Mouse (Mus musculus): ENCODE data around the gene Slc16a12.
"Not testable (repeated sequence)": the region's sequence is repeated elsewhere in the genome, so short reads cannot be mapped to it uniquely, and the experiment has no call there.

Slc16a12 gene

DNA sequence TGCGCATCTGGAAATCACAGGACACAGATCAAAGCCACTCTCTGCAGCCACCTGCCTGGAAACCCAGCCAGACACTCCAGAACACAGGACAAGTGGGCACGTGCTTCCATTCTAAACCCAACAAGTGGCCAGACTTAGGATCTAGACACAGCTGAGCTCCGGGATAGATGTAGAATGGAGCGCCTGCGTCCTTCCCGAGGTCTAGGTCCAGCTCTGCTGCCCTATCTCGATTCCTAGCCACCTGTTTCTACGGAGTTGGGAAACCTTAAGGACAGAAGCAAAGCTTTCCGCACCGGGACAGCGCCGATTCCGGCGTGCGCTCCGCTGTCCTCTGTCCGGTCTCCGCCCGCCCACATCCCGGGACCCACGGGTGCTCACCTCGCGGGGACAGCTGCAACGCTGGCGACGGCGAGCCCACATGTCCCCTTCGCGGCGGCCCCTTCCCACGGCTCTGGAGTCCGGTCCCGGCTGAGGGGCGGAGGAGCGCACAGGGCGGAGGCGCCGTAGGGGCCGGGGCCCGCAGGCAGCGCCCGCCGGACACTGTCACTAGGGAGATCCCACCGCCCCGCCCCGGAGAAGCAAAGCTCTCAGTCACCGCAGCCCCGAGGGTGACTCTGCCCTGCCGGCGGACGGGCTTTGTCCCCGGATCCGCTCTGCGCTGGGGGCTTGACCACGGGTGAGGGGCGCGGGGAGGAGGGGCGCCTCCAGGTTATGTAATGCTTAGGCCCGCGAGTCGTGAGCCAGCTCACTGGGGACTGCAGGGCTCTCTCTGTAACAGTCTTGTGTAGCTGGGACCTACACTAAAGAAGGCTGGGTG, at the start of gene Slc16a12:
Slc16a12 (minus strand) TSS at position 602 of the 817 bp plus-strand sequence.
- peak; percentile 20 to 27 for DNase-seq

DNA sequence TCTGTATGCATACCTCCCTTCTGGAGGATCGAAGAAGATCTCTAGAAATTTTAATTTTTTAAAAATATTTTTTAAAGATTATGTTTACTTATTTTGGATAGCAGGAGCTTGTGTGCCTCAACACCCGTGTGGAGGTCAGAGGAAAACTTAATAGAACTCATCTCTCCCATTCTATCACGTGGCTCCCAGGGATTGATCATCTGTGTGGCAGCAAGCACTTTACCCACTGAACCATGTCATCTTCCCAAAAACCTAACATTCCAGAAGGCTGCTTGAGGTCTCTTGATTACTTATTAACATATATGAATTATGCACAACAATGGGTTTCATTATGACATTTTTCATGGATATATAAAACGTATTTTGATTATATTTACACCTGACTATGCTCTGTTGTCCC, 49.3 kb upstream of the Slc16a12 start:
- no peak for DNase-seq

DNA sequence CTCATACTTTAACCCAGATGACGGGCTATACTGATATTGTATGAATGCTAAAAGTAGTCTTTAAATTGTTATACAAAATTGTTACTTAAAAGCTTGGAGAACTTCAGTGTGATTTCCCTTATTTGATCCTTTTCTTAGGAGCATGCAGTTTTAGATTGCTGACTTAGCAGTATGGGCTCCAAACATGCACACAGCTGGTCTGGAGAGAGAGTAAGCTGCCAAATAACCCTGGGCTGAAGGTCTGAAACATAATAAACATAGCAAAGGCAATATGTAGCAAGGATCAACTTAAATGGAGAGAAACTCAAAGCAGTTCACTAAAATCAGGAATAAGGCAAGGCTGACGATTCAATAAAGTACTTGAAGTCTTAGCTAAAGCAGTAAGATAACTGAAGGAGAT, 35.4 kb upstream of the Slc16a12 start:
- DNase-seq = no peak

DNA sequence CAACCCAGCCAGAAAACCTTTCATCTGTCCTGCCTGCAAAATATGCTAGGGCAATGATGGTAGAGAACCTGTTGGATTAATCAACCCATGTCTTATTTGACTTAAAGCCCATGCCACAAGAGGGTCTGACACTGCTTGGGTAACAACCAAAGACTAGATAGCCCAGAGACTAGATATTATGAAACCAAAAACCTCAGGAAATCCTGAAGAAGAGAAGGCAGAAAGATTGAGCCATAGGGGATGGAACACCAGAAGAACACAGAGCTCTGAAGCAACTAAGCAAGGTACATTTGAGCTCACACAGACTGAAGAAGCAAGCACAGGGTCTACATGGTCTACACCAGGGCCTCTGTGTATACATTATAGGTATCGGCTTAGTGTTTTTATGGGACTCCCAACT, 31.9 kb upstream of the Slc16a12 start:
- DNase-seq = no peak

DNA sequence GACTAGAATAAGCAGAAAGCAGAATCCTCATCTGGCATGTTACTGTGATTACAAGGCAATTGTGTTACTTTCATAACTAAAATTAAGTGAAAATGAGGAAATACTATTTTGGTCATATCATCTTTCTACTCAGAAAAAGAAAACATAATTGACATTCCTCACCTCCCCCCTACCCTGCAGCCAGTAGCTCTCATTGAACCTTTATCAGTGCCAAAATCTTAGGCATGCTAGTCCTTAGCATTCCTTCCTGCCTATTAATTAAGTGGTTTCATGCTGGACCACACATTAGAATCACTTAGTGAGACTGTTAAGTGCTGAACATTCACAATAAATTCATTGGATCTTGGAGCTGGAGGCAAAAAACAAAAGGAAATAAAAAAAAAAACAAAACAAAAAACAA, 31.0 kb upstream of the Slc16a12 start:
- no peak for DNase-seq

DNA sequence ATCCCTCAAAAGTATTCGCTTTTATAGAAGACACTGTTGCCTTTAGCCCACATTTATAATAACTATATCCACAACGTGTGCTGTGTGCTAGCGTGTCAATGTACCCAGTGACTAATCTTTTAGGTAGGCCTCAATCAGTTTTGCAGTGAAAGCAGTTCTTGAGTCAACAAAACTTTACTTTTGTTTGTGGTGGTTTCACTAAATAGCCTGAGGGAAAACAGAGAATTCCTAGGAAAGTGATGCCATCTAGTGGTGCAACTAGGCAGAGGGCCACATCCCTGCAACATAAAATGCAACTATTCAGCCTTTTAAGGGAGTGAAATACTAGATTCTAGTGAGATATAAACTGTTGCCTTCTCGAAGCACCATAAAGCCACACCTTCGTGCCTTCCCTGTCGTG, 25.7 kb upstream of the Slc16a12 start:
- DNase-seq = peak; percentile 69 to 77

DNA sequence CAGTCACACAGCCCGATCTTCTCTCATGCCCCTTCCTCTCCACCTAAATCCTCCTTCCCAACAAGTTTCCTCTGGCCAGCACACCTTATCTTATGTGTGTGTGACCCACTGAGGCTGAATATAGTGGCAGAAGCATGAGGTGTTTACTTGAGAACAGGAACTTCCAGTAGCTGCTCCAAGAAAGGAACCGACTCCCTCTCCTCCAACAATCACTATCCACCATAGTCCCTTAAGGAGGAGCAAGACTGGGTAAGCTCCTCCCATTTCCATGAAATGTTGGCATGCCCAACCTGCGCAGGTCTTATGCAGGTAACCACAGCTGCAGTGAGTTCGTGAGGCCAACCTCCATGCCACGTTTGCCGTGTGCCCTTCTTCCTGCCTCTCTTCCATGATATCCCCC, 23.7 kb upstream of the Slc16a12 start:
- DNase-seq = no peak

DNA sequence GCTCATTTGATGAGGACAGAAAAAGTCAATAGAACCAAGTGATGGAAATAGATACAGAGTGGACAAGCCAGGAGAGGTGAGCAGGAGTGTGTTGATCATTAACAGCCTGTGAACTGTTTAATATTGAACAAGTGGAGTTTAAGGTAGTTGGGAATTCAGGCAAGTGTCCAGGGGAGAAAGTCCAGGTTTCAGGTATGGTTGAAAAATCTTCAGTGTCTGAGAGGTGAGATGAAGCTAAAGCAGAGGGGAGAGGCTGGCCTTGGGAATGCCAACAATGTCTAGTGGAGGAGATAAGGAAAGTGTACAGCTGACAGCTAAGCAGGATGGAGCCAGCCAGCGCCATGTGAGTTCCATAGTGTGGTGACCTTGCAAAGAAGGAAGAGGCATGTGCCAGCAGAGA, 11.7 kb upstream of the Slc16a12 start:
- no peak for DNase-seq

DNA sequence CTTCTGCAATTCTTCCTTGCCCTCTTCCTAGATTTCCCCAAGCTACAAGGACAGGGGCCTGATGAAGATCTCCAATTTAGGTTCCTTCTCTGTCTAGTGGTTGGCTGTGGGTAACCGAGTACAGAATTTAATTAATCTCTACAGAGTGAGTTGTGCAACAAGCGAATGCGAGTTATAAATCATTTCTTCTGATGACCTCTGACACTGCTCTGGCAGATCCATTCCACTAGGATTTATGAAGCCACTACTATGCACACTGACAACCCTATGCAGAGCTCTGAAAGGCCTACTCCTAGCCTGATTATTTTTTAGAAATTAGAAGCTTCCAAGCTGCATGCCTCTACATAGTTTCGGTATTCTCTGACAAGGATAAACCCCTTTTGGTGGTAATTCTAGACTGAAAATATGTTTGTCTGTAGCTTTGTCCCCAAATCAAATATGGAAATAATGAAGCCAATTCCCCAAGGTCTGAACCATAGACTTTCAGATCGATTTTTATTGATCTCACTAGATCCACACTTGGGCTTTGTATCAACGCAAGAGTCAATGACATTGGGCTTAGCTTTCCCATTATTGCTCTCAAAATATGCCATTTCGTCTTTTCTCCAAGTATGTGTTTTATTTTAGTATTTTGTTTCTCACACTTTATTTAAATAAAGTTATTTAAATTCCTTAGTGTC, 9.6 kb upstream of the Slc16a12 start:
- no peak for DNase-seq

DNA sequence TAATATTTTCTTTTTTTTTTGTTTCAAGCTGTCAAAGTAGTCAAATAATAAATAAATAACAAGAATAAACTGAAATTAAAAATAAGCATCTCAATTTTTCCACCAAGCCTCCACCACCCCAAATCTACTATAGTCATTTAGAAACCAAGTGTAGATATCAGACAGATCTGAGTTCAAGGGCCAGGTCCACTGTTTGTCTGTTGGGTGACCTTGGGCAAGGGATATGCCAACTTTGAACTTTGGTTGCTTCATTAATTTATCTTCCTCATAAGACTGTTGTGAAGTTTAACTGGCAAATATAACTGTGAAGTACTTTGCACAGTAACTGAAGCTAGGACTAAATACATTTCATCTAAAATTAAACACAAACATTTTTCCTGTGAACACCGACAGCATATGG, 8.6 kb upstream of the Slc16a12 start:
- DNase-seq = no peak

DNA sequence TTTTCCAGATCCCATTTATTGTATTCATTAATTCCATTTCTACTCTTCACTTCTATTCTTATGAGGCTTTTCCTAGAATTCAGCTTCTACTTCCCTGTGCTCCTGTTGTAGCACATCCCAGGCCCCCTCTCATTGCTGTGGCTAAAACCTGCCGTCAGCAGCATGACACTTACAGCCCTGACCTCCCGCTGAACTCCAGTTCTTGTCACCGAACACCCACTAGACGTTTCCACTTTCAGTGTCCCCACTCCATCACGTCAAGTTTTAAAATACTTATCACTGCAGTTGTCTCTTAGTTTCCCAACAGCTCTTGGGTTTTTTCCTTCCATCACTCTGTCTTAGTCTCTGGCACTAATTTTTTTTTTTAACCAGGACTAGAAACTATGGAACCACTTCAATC, 6.2 kb upstream of the Slc16a12 start:
- DNase-seq = no peak

DNA sequence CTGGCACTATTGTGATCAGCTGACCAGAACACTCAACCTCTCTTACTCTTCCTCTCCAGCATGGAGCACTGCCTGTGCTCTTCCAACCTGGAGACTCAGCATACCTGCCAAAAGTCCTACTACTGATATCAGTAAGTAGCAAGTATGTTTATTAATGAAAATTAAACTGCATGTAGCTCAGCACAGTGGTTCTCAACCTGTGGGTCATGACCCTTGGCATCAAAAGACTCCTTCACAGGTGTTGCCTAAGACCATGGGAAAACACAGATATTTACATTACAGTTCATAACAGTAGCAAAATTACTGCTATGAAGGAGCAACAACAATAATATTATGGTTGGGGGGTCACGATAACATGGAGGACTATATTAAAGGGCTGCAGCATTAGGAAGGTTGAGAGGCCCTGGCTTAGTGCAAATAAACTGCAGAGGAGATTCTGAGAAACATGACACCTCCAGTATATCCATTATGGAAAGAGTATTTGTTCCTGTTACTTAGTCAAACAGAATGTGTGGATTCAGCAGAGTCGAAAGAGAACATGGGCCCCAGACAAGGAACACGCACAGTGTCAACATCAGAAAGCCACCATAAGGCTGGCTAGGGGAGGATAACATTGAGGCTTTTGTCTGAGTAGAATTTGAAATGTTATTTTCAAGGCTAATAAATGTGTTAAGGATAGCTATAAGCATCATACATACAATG, 5.5 kb upstream of the Slc16a12 start:
- DNase-seq = no peak

DNA sequence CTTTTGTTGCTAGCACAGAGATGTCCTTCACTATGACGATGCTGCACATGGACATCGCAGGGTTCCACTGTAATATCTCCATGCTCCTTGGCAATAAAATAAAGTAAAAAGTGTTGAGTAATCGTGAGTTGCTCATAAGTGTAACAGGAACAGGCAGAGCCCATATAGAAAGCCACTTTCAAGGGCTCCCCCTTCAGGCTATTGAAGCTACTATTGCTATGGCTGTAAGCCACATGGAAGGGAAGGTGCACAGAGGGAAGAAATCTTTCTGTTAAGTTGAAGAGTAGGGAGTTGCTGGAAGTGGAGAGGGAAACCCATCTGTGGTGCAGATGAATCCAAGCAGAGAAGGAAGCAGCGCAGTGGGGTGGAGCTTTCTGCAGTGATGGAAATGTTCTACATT, 4.1 kb upstream of the Slc16a12 start:
- DNase-seq = peak; percentile 7 to 15

DNA sequence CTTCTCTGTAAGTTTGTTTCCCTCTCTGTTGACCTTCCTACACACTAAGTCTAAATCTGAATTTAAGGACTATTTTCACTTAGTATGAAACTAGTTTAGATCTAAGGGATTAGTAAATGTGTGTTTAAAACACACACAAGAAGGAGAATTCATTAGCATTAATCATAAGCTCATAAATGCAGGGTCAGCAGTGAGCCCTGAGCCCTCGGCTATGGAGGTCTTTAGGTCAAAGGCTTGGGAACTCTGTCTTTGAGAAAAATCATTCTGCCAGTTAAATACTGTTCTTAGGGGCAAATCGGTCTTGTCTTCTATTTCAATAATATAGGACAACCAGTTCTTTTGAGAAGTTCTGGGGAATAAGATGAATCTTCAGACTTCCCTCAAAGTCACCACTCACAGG, 1.9 kb upstream of the Slc16a12 start:
- no peak for DNase-seq

DNA sequence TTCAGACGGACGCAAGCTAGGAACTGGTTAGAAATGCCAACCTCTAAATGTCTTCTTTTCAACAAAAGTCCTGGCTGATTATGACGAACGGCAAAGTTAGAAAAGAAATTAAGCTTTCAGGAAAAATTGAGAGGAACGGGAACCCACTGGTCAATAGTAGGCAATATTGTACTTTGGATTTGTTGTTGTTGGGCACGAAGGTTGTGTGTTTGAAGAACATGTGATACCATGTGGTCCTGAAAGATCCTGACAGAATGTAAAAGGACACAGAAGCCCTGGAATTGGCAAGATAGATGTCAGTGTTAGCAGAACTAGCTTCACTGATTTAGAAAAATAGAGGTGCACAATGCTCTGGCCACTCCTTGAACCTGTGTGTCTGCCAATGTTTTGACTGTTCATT, 880 bp upstream of the Slc16a12 start:
- DNase-seq = not testable (repeated sequence)

DNA sequence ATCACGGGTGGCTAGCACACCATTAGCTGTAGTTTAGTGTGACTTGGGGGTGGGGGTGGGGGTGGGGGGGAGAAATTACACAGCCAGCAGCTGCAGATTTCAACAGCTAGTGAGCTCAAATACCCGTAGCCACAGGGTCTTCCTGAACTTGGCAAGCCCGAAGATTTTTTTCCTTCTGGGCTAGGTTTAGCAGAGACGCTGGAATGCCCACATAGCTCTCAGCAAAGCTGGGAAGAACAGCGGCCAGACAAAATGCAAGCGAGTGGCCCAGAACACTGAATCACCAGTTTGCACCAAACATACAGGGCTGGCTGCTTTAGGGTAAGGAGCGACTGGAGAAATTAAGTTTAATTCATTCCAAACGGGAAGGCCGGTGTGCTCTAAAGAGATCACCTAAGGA, 888 bp downstream of the Slc16a12 start:
- peak; percentile 5 to 12 for DNase-seq

DNA sequence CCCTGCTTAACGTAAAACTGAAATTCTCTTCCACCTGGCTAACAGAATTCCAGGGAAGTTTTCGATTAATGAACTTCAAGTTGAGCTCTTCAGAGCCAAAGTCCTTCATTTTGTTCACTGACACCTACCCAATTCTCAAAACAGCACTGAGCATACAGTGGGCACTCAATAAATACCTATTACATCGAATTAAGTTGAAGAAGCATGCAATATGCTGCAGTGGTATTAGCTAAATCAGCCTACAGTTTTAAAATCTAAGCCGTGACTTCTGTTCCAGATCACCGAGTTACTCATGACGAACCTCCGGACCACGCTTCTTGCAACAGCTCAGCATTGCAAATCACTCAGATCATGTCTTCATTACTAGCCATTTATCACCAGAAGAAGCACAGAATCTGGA, 2.1 kb downstream of the Slc16a12 start:
- no peak for DNase-seq

DNA sequence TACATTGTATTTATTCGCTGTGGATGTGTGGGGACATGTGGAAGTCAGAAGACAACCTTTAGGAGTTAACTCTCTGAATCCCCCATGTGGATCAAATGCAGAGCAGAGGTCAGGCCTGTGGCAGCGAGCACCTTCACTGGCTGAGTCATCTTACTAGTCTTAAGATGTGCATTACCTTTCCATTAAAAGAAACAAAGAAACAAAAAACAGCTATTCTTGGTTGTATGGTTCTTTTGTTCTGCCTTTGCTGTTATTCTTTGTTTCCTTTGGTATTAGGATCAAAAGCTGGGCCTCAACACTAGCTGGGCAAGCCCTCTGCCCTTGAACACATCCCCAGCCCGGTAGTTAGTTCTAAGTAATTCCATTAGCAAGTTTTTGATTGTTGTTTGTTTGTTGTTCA, 9.2 kb downstream of the Slc16a12 start:
- no peak for DNase-seq

DNA sequence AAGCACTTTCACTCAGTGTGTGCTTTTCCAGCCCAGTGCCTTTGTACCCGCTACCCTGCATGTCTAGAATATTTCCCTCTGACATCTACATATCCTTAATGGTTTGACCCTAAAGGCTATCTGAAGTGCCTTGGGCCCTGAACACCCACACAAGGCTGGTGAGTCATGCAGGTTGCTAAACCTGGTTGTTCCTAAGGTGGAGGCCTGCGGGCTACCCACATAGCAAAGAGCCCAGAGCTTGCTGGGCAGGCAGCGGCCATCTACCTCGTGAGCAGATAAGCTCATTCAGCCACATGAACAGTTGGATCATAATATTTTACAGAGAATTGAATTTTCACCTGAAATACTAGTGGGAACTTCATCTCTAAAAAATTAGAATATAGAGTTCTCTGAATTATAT, 11.2 kb downstream of the Slc16a12 start:
- no peak for DNase-seq

DNA sequence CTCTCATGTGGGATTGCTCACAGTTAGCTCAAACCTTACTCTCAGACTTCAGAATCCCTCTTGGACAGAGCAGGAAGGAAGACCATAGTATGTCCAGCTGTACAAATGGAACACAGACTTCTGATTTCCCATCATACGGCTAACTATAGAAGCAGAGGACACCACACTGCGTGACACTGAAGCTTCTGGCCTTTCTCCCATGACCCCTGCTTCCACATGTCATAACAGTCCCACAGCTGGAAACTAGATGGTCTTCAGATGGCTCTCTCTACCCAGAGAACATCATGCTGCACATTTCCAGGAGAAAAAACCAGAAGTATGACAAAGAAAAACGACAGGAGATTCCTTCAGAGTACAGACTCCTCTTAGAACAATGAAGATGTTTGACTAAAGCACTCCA, 14.1 kb downstream of the Slc16a12 start:
- DNase-seq = no peak

DNA sequence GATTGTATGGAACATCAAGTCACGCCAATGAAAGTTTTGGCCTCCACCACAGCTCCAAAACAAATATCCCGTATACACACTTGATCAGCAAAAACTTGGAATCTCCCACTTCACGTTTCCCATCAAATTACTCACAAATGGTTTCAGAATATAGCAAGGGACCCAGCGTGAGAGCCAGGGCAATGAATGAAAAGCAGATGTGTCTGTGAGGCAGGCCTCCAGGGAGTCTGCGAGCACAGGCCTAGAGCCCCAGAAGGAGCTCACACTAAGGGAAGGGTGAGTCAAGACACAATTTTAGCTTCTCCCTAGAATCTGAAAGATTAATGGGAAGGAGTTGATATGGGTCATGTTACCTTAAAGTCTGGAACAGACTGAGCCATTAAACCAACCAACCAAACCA, 15.7 kb downstream of the Slc16a12 start:
- DNase-seq = no peak

DNA sequence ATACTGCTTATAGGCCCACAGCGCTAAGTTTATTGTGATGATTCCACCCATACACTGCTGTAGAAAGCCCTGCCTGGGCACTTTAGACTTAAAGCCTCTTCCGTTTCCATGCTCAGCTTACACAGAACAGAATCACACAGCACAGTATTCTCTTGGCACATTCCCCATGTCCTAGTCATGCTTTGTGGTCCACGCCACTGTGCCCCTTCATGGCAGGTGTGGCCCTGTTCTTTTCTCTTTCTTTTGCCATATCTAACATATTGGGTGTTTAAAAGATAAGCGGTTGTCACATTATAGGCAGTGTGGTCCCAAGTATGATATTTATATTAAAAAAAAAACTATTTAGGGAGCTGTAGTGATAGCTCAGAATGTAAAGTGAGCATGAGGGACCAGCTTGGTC, 16.5 kb downstream of the Slc16a12 start:
- no peak for DNase-seq

DNA sequence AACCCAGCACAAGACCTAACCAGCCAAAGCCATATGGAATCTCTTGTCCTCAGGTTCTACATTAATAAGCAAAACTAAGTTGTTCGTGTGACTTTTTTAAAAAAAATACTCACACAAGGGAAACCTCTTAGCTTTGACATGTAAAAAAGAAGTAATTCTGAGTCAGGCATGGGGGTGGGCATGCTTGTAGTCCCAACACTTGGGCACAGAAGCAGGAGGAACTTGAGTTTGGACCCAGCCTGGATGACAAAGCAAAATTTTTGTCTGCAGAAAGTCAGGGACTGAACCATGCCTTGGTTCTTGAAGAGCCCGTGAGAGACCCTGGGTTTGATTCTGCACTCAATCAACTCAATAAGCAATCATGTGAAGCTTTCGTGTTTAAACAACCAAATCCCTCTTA, 17.6 kb downstream of the Slc16a12 start:
- DNase-seq = no peak

Data from cerebellum, postnatal 10 days (tissue).